Mouse (Mus musculus): ENCODE results near the gene Tspan14. TPM values are rescaled to one million over a fixed set of nuclear protein-coding genes. Genes with fewer than 3 reads are reported as not detected.

Tspan14 gene
- 128 TPM for polyA plus RNA-seq (2017; shearing (Covaris generic))

GRCm38 (mm10) chr14:40966392-40966861, at the start of gene Tspan14:
Tspan14 (minus strand) TSS chr14:40966807.

GRCm38 (mm10) chr14:41013630-41014613, 47.3 kb upstream of the Tspan14 start, which contains the start of gene Fam213a:
Fam213a (minus strand) TSS chr14:41013788.

GRCm38 (mm10) chr14:40893196-40893595, 73.4 kb downstream of the Tspan14 start, which contains the start of gene Sh2d4b:
Sh2d4b (minus strand) TSS chr14:40893266.

Other genes starting within 250 kb of the Tspan14 start
- 0.67 TPM for gene Sh2d4b, start 73.5 kb downstream of the Tspan14 start, polyA plus RNA-seq (2017; shearing (Covaris generic))
- gene Fam213a, start 47.0 kb upstream of the Tspan14 start, polyA plus RNA-seq (2017; shearing (Covaris generic)) = 15.9 TPM
- not detected for gene Dydc2, start 102.4 kb upstream of the Tspan14 start, polyA plus RNA-seq (2017; shearing (Covaris generic))
- gene Dydc1, start 106.1 kb upstream of the Tspan14 start, polyA plus RNA-seq (2017; shearing (Covaris generic)) = not detected
- not detected for gene Mat1a, start 138.2 kb upstream of the Tspan14 start, polyA plus RNA-seq (2017; shearing (Covaris generic))
- not detected for gene Sftpa1, start 165.0 kb upstream of the Tspan14 start, polyA plus RNA-seq (2017; shearing (Covaris generic))
- gene Mbl1, start 184.7 kb upstream of the Tspan14 start, polyA plus RNA-seq (2017; shearing (Covaris generic)) = not detected
- gene Sftpd, start 218.3 kb upstream of the Tspan14 start, polyA plus RNA-seq (2017; shearing (Covaris generic)) = not detected